Mouse (Mus musculus): ENCODE data around the gene Nsun2. TPM values are rescaled to one million over a fixed set of nuclear protein-coding genes. Genes with fewer than 3 reads are reported as not detected.

Gene Nsun2
- polyA plus RNA-seq, 1 experiment from 2014 or later, result 189 TPM

DNA sequence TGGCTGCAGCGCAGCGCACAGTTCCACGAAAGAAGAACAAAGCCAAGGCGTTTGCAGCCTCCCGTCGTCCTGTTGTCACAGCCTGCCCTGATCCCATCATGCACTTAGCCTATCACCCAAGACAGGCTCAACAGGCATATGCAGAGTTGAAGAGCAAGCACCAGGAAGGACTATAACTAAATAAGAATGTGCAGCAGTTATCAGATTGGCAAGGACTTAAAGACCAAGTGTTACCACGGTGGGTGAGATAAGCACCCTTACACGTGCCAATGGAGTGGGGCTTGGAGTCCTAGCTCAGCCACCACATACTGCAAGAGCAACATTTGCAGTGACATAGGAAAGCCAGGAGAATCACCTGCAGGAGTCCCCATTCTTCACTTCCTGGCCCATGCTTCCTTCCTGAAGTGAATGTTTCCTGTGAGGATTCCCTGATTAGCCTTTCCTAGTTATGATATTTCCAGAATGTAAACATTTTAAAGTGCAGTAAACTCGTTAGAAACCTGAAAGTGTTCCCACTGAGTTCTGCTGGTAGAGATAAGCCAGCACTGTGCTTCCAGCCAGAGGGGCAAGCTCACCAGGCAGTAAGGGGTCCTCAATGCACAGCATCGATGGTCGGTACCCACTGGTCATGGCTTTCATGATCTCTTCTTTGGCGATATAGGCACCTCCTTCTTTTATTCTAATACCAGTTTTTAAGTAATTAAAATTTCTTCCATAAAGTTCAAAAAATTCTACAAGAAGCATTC, 27.0 kb upstream of the Nsun2 start:
- H3K9me3 ChIP-seq (replicated peaks), result no peaks in the 10 kb centered on the region
- no peak overlapping the region for H3K9ac ChIP-seq
- ATAC-seq, result peak; percentile 81
- H3K4me1 ChIP-seq, result peaks cover 40% of the 10 kb centered on the region
- whole genome bisulfite sequencing (ENCODE audit: insufficient replicate concordance), result 42% methylated on average over 12 of the region's 12 CpGs
- H3K36me3 ChIP-seq, result peaks cover 96% of the 10 kb centered on the region
- no peak overlapping the region for H3K4me3 ChIP-seq
- peak overlapping the region; percentile 54 for H3K27ac ChIP-seq
- peak overlapping the region; percentile 4; the same call in 1 of the 2 replicates for H3K4me2 ChIP-seq
- H3K27me3 ChIP-seq (replicated peaks), result no peaks in the 10 kb centered on the region

DNA sequence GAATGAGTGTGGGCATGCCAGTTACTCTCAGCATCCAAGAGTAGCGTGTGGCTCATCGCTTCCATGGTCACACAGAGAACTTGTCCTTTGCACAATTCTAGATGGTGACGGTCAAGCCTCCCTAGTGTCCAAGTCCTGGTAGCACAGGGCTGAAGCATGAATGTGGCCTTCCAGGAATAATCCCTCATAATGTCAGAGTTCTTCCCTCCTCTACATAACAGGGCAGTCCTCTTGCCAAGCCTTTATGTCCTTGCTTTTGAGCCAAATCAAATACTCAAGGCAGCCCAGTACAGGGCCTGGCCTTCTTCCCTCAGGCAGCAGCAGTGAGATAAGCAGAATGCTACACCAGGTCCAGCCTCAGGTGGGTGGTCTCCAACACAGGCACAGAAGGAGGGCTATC, 25.9 kb upstream of the Nsun2 start:
- no peak for ATAC-seq

DNA sequence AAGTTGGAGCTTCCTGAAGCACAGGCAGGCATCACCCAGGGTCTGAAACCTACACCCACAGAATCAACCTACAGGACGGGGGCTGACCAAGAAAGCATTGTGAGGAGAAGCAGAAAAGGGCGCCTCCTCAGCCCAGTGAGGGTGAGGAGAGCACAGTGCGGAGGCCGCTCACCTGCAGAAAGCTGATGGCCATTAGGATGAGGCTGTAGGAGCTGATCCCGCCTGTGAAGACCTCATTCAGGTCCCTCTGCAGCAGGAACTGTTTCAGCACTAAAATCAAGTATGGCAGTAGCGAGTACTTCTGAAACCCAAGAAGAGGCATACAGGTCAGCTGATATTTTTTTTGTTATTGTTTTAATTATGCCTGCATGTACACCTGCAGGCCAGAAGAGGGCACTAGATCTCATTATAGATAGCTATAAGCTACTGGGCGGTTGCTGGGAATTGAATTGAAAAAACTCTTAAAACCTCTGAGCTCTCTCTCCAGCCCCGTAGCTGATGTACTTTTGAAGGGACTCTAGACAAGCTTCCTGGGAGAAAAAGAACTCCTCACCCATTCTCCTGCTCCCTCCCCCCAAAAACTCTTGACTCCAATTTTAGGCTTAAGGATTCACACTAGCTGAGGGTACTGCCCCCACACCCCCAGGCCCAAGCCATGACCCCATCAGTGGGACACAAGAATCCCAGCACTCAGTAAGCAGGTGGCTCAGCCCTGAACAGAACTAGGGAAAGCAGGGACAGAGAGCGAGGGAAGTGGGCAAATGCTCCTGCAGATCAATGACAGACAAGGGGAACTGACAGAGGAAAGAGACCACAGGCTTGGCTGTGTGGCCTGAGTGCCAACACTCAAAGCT, 23.9 kb upstream of the Nsun2 start:
- no peaks in the 10 kb centered on the region for H3K27me3 ChIP-seq (replicated peaks)
- peaks cover 81% of the 10 kb centered on the region for H3K36me3 ChIP-seq
- no peak overlapping the region for H3K4me3 ChIP-seq
- no peak overlapping the region for H3K9ac ChIP-seq
- no peaks in the 10 kb centered on the region for H3K9me3 ChIP-seq (replicated peaks)
- no peak overlapping the region for H3K4me2 ChIP-seq
- no peak overlapping the region for H3K27ac ChIP-seq
- ATAC-seq, result no peak
- 65% methylated on average over 9 of the region's 9 CpGs for WGBS (ENCODE audit: insufficient replicate concordance)
- peaks cover 22% of the 10 kb centered on the region for H3K4me1 ChIP-seq

More for the DNA sequence above, 25.9 kb upstream of the Nsun2 start:
- no peak overlapping the region for H3K9ac ChIP-seq
- no peak overlapping the region for H3K27ac ChIP-seq
- H3K4me3 ChIP-seq, result no peak overlapping the region
- H3K36me3 ChIP-seq, result peaks cover 96% of the 10 kb centered on the region
- H3K27me3 ChIP-seq (replicated peaks), result no peaks in the 10 kb centered on the region
- no peak overlapping the region for H3K4me2 ChIP-seq
- H3K9me3 ChIP-seq (replicated peaks), result no peaks in the 10 kb centered on the region
- WGBS (ENCODE audit: insufficient replicate concordance), result 92% methylated on average over 3 of the region's 3 CpGs
- peaks cover 30% of the 10 kb centered on the region for H3K4me1 ChIP-seq

DNA sequence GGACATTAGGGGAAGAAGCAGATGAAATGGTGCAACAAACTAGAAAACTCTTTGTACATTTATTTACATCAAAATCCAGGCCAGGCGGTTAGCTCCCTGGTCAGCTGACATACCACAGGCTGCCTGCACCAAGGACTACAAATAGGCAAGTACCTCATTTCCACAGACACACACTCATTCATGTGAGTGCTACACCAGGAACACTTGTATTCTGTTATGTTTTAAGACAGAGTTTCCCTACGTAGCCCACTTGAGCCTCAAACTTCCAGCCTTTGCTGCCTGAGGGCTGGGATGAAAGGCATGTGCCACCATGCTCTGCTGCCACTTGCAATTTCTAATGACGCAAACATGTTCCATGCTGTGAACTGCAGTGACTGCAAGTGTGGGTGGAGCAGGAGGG, 18.5 kb upstream of the Nsun2 start:
- Histone ChIP-seq H3K36me3 (peaks cover 38% of the 10 kb centered on the region), H3K4me3 (no peak overlapping the region), H3K27ac (no peak overlapping the region), H3K9ac (no peak overlapping the region), H3K4me1 (peaks cover 10% of the 10 kb centered on the region), H3K4me2 (no peak overlapping the region), H3K27me3 (replicated peaks) (no peaks in the 10 kb centered on the region), H3K9me3 (replicated peaks) (no peaks in the 10 kb centered on the region)
- WGBS (ENCODE audit: insufficient replicate concordance), result 84% methylated on average over 3 of the region's 3 CpGs
- no peak for ATAC-seq

DNA sequence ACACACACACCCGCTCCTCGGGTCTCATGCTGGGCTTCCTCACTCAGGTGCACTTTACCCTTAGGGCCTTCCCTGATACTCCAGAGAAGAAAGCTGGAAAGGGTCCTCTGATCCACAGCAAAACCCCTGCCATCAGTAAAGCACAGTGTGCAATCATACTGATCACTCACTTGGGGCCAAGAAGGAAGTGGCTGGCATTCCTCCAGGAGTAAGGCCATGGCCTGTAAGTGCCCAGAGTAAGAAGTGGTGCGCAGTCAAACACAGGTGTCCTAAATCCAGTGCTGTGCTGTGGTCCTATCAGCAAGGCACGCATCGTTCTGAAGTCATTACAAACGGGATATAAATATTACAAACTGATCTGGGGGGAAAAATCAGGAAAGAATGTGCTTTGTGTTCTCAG, 16.1 kb upstream of the Nsun2 start:
- Histone ChIP-seq H3K27me3 (replicated peaks) (no peaks in the 10 kb centered on the region), H3K4me1 (peaks cover 29% of the 10 kb centered on the region)
- 90% methylated on average over 6 of the region's 6 CpGs for WGBS (ENCODE audit: insufficient replicate concordance)

DNA sequence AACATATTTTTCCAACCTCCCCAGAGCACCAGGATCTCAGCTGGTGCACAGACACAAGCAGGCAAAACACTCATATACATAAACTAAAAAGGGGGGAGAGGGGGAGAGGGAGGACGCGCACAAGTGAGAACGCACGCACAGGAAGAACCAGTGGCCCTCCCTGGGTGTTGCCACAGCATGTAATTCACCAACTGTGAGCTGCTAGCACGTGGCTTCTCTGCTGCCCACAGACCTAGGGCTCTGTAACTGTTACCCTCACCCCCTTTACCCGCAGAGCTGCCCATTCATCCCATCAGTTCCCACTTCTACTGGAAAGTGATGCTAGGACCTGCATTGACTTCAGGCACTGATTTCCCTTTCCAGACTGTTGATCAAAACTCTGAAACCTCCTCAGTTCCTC, 14.4 kb upstream of the Nsun2 start:
- no peak for ATAC-seq
- H3K9ac ChIP-seq, result no peak overlapping the region
- no peak overlapping the region for H3K4me3 ChIP-seq
- no peak overlapping the region for H3K4me2 ChIP-seq
- H3K36me3 ChIP-seq, result peaks cover 10% of the 10 kb centered on the region
- WGBS (ENCODE audit: insufficient replicate concordance), result 79% methylated on average over 6 of the region's 6 CpGs
- peaks cover 46% of the 10 kb centered on the region for H3K4me1 ChIP-seq
- no peaks in the 10 kb centered on the region for H3K9me3 ChIP-seq (replicated peaks)
- no peaks in the 10 kb centered on the region for H3K27me3 ChIP-seq (replicated peaks)
- no peak overlapping the region for H3K27ac ChIP-seq

More for the DNA sequence above, 16.1 kb upstream of the Nsun2 start:
- Histone ChIP-seq H3K9me3 (replicated peaks) (no peaks in the 10 kb centered on the region), H3K27ac (no peak overlapping the region), H3K9ac (no peak overlapping the region), H3K36me3 (peaks cover 17% of the 10 kb centered on the region), H3K4me2 (no peak overlapping the region), H3K4me3 (no peak overlapping the region)
- ATAC-seq, result no peak

DNA sequence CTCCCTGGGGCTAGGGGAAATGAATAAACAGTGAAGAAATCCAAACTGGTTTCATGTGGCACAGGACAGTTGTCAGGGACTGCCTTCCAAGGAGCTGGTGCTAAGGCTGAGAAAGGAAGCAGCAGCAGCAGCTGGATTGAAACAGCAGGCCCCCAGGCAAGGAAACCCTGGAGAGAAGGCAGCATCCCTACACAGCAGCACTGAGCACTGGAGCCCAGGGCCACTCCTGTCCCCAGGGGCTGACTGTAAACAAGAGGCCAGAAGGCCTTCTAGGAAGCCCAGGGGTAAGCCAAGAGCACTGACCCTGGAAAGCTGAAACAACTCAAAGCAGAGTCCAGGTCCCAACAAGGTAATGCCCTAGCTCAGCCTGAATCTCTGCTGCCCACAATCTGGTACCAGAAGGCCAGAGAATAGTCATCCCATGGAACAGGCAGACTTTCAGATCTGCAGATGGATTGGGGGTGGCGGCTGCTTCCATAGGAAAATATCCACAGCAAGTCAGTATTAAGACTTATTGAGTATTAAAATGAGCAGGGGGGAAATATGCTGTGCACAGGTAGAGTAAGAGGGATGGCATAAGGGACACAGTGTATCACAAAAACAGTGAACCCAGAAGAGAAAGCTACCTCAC, 11.3 kb upstream of the Nsun2 start:
- whole genome bisulfite sequencing (ENCODE audit: insufficient replicate concordance), result 93% methylated on average over 1 of the region's 1 CpGs
- Histone ChIP-seq H3K9ac (no peak overlapping the region), H3K4me3 (no peak overlapping the region), H3K4me2 (no peak overlapping the region), H3K27me3 (replicated peaks) (no peaks in the 10 kb centered on the region), H3K9me3 (replicated peaks) (no peaks in the 10 kb centered on the region), H3K4me1 (peaks cover 73% of the 10 kb centered on the region), H3K36me3 (no peaks in the 10 kb centered on the region), H3K27ac (no peak overlapping the region)
- ATAC-seq, result no peak

GRCm38 (mm10) chr13:69523444-69524157, 9.9 kb upstream of the Nsun2 start:
- WGBS (ENCODE audit: insufficient replicate concordance), result 67% methylated on average over 14 of the region's 14 CpGs
- Histone ChIP-seq H3K27me3 (replicated peaks) (no peaks in the 10 kb centered on the region), H3K4me3 (no peak overlapping the region), H3K36me3 (no peaks in the 10 kb centered on the region), H3K4me2 (no peak overlapping the region), H3K4me1 (peaks cover 77% of the 10 kb centered on the region), H3K27ac (peak overlapping the region; percentile 26; the same call in 1 of the 2 replicates), H3K9me3 (replicated peaks) (no peaks in the 10 kb centered on the region), H3K9ac (no peak overlapping the region)
- ATAC-seq, result no peak

- H3K4me1 ChIP-seq, result peaks cover 82% of the 10 kb centered on the region
- WGBS (ENCODE audit: insufficient replicate concordance), result 61% methylated on average over 2 of the region's 2 CpGs
- H3K4me3 ChIP-seq, result no peak overlapping the region
- H3K4me2 ChIP-seq, result no peak overlapping the region
- H3K27me3 ChIP-seq (replicated peaks), result no peaks in the 10 kb centered on the region
- peak overlapping the region; percentile 26; the same call in 1 of the 2 replicates for H3K27ac ChIP-seq
- H3K9me3 ChIP-seq (replicated peaks), result no peaks in the 10 kb centered on the region
- no peak for ATAC-seq
- H3K36me3 ChIP-seq, result peaks cover 5% of the 10 kb centered on the region
- H3K9ac ChIP-seq, result no peak overlapping the region
These were observed 9.4 kb upstream of the Nsun2 start for GRCm38 (mm10) chr13:69524158-69524530.

DNA sequence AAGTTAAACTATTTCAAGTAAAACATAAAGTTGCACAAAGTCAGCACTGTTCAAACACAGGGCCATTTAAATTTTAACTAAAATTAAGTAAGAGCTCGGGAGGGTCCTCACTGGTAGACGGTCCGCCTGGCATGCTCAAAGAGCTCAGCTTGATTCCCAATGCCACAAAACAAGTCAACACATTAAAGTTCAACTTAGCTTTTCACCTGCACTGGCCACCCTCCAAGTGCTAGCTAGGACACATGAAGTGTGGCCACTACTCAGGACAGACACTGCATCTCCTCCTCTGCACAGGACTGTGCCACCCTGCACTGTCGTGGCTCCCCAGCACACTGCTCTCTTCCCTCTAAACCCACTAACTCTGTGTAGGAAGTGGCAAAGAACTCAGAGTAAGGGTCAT, 7.7 kb upstream of the Nsun2 start:
- Histone ChIP-seq H3K4me2 (peak overlapping the region; percentile 34), H3K27ac (peak overlapping the region; percentile 64), H3K4me3 (no peak overlapping the region), H3K9me3 (replicated peaks) (no peaks in the 10 kb centered on the region), H3K9ac (no peak overlapping the region), H3K36me3 (peaks cover 22% of the 10 kb centered on the region), H3K27me3 (replicated peaks) (no peaks in the 10 kb centered on the region), H3K4me1 (peaks cover 93% of the 10 kb centered on the region)
- 64% methylated on average over 4 of the region's 4 CpGs for WGBS (ENCODE audit: insufficient replicate concordance)
- ATAC-seq, result peak; percentile 43

DNA sequence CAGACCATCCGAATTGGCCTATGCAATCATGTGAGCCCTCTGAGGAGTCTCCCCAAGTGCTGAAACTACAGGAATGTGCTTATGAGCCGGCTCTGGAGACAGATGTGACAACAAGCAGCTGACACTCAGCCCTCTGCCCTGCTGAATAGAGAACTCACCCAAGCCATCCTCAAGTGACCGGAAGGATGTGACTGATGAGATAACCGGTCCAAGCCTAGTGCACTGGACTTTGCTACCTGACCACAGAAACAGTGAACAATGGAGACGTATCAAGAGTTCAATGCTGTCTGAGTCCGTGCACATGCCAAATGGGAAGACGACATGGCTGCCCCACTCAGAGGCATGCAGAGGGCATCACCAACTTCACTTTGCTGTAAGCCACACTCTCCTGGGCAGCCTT, 5.0 kb upstream of the Nsun2 start:
- no peaks in the 10 kb centered on the region for H3K9me3 ChIP-seq (replicated peaks)
- H3K4me1 ChIP-seq, result peaks cover 87% of the 10 kb centered on the region
- no peak for ATAC-seq
- 65% methylated on average over 7 of the region's 7 CpGs for WGBS (ENCODE audit: insufficient replicate concordance)
- no peaks in the 10 kb centered on the region for H3K27me3 ChIP-seq (replicated peaks)
- no peak overlapping the region for H3K4me3 ChIP-seq
- H3K9ac ChIP-seq, result 0 out of 2 replicates have a peak overlapping the region, but pooled peaks have one; percentile 19
- peaks cover 27% of the 10 kb centered on the region for H3K36me3 ChIP-seq
- H3K4me2 ChIP-seq, result no peak overlapping the region
- no peak overlapping the region for H3K27ac ChIP-seq

Measured in liver, embryonic 12.5 days (tissue).